Mouse (Mus musculus): ENCODE results near the gene B4galnt3. TPM values are rescaled to one million over a fixed set of nuclear protein-coding genes. Genes with fewer than 3 reads are reported as not detected.

B4galnt3 gene
- total RNA-seq, 2 experiments from 2014 or later, result 3.7 to 4.6 TPM

DNA sequence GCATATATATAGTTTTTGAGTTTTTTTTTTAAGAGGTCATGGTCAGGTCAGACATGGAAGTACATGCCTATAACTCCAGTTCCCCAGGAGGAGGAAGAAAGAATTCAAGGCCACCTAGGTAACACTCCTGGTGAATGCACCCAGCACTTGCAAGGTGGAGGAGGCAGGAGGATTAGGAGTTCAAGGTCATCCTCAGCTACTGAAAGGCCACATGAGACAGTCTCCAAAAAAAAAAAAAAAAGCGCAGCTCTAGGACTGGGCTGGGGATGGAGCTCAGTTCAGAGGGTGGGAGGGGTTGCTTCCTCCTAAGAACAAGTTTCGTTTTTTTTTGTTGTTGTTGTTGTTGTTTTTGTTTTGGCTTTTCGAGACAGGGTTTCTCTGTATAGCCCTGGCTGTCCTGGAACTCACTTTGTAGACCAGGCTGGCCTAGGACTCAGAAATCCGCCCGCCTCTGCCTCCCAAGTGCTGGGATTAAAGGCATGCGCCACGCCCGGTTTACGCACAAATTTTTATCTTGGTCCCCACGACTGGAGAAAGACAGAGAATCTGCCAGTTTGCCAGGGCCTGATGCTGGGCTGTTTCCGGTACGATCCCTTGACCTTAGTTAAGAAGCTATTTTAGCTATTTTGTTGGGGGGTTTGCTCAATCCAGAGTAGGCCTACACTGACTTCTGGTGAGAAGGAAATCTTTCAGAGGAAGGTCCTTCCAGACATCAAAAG, 109.2 kb downstream of the B4galnt3 start:
- DNase-seq, result no peak

DNA sequence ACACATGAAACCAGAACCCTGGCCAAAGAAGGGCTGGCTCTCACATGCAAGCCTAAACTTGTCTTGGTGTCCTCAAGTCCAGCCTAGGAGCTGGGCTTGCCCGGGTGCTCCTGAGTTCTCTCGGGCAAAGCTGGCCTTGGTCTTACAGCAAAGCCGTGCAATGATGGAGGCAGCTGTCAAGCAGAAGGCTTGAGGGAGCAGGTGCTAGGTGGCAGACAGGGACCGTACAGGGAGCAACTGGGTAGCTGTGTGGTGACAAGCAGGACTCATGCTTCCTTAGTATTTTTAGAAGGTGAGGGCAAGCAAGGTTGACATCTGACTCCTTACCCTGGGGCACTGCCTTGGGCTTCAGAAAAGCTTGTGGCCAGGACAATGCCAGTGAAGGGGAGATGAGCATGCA, 110.6 kb downstream of the B4galnt3 start:
- no peak for DNase-seq

DNA sequence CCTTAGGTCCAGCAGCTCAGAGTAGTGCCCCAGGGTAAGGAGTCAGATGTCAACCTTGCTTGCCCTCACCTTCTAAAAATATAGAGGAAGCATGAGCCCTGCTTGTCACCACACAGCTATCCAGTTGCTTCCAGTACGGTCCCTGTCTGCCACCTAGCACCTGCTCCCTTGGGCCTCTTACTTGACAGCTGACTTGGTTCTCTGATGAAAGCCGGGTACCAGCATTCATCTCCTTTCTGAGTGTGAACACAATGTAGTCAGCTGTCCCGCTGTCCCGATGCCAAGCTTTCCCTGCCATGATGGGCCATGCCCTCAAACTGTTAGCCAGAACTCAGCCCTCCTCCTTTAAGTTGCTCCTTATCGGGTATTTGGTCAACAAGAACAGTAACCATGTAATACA, 112.2 kb downstream of the B4galnt3 start:
- no peak for DNase-seq

DNA sequence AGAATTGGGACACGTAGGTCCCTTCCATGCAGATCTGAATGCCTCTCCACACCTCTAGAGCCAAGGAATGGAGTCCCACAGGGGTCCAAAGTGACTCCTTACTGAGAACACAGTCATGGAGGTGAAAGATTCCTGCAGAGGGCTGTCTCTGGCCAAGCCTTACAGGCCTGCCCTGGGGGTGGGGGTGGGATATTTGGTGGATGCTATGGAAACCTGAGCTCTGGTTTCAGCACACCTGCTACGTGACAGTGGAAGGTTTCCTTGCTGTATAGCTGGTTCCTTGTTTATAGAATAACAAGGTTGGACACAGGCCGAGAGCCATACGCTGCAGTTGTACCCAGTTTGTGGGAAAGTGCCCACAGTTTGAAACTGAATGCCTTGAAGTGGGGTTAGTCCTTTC, 113.9 kb downstream of the B4galnt3 start:
- DNase-seq, result no peak

DNA sequence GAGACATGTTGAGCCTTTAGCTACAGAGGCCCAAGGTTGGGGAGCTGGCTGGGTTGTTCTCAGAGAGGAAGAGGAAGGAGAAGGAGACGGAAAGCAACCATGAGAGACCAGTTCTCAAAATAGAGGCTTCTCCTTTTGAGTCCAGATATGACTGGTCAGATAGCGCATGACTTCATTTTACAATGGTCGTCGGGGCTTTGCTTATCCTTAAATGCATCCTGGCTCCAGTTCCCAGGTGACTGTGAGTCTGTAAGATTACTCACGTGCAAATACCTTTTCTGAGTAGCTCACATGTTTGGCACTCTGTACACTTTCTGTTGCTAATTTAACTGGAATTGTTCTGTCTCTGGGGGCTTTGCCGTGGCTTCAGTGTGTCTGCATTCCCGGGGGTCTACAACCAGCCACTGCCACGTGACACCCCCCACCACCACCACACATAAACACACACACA, 114.6 kb downstream of the B4galnt3 start:
- DNase-seq, result no peak

DNA sequence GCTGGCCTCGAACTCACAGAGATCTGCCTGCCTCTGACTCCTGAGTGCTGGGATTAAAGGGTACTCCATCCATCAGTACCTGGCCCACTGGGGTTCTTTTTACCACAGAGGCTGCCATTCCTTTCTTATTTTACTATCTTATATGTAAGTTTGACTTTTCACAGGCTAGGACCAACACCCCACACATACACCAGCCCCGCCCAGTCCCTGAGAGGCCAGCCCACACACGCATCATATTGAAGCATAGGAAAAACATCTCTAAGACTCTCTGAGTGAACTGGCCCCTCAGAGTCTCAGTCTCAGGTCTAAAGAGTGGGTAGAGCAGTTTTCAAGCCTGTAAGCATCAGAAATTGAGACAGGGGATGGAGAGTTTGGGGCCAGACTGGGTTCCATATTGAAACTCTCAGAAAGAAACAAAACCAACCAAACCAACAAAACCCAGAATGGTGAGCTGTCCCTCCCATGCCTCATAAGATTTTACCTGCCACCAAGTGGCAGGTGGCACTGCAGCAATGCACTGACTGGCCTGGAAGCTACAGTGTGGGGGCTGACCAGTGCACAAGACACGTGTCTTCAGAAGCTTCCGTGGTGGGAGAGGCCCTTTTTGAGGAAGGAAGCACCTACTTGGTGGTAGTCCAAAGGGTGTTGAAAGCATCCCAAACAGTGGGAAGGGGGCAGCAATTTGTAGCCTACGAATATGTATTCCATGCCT, 115.2 kb downstream of the B4galnt3 start:
- no peak for DNase-seq

DNA sequence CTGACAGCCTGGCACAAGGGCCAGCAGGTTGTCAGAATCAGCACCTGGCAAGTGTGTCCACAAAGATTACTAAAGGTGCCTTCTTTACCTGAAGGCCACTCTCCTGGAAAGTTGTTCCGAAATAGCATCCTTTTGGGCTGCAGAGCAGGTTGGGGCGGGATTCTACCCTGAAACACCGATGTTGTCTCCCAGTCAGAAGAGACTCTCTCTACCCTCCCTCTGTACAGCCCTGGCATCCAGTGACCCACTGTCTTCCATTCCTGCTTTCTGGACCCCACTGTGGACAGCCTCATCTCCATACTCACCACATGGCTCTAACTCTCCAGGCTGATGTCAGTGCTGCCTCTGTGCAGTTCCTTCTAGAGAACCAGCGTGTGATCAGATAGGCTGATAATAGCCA, 118.7 kb downstream of the B4galnt3 start:
- no peak for DNase-seq

DNA sequence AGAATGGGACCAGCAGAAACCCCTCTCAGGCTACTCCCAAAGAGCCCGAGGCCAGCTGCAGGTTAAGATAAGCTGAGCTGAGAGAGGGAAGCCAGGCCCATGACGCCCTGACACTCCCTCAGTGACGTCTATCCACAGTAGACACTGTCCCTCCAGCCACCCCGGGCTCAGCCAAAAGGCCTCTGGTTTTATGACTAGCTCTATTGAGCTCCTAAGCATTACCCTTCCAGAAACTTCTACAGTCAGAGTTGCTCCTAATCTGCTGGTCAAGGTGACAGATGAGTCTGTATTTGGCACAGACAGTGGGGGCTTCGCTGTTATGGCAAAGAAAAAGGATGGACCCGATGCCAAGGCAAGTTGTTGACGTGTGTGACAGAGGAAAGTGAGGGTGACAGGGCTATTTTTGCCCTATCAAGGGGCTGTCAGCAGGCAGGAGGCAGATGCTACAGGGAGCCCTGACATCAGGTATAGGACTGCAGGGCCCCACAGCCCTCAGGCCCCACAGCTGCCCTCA, 119.7 kb downstream of the B4galnt3 start:
- no peak for DNase-seq

DNA sequence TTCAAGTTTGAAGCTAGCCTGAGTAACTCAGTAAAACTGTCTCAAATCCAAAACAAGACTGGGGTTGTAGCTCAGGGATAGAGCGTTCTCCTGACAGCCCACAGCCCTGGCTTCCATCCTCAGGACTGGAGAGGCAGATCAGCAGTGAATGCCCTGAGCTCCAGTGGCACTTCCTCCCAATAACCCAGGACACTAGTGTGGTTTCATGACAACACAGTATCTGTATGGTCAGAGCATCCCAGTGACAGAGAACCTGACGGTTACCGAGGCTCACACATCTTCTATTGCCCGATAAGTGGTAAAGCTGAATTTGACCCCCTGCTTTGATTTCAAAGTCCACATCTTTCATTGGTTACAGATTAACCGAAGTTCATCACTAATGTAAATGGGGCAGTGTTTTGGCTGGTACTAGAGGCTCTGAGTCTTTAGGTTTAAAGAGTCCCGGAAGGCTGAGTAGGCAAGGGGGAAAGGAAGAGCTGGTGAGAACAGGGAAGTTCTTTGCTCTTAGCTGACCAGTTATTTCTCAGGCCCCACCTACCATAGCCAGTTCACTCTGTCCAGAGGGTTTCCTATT, 120.2 kb downstream of the B4galnt3 start:
- DNase-seq, result no peak

DNA sequence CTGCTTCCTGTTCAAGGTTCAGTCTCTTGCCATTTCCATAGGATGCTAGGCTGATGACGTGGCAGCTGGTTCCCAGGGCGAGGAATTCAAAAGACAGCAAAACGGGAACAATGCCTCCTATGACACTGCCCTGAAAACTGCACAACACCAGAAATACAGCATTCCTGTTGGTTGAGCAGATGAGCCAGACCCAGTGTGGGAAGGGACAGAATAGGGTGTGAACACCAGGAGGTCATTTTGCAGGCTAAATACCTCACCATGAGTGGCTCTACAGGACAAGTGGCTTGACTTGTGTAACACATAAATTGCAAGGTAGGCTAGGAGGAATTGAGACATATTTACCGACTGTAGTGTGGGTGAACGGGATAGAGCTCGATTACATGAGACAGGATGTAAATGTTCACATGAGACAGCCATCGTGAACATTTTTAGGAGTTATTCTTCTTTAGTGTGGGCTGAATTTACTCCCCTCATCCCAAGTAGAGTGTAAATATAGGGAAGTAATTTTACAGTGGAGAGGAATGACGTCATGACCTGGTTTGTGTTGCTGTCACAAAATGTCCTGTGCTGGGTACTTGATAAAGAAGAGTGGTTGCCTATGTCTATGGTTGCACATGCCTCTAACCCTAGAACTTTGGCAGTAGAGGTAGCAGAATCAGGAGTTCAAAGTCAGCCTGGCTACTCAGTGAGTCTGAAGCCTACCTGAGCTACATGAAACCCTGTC, 121.9 kb downstream of the B4galnt3 start:
- DNase-seq, result no peak

DNA sequence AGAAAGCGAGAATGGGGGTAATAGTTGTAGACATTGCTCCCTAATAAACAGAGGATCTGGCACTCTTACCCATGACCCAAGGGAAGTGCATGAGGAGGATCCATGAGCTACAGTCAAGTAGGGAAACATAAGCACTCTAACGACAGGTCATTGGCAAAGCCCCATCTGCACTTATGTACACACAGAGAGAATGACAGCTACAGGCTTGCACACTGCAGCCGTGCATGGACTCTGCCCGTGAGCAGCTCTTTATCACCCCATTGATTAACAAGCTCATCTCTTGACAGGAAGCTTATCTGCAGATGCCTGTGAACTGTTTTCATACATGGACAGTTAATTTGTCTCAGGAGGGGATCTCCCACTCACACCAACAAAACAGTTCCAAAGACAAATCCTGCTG, 126.8 kb downstream of the B4galnt3 start:
- DNase-seq, result no peak

DNA sequence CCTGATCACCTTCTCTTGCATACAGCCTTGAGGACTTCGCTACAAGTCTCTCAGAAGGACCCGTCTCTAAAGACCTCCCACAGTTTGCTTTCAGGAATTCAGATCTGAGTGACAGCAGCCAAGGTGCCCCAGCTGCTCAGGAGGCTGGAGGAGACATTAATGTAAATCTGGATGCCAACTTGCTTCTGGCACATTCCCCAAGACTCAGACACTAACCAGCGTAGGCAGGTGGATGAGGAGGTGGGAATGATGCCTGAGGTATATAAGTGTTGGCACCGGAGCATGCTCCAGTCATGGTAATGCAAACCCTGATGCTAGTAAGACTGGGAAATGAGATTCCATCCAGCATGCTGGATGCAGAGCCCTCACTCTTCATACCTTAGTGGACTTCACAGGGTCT, 129.6 kb downstream of the B4galnt3 start:
- no peak for DNase-seq

DNA sequence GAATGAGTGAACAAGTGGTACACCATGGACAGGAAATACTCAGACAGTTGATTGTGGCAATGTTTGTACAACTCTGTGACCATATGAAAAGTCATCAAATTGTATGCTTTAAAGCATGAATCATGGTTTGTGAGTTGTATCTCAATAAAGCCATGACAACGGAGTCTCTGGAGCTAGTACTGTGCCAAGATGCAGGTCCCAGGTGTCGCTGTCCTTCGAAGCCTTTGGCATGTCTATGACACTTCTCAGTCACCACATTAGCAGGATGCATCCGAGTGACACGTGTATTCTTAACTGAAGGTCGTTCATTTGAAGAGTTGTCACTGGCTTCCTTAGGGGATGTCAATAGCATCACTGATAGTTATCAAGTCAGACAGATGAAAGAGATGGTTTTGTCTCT, 131.4 kb downstream of the B4galnt3 start:
- no peak for DNase-seq

DNA sequence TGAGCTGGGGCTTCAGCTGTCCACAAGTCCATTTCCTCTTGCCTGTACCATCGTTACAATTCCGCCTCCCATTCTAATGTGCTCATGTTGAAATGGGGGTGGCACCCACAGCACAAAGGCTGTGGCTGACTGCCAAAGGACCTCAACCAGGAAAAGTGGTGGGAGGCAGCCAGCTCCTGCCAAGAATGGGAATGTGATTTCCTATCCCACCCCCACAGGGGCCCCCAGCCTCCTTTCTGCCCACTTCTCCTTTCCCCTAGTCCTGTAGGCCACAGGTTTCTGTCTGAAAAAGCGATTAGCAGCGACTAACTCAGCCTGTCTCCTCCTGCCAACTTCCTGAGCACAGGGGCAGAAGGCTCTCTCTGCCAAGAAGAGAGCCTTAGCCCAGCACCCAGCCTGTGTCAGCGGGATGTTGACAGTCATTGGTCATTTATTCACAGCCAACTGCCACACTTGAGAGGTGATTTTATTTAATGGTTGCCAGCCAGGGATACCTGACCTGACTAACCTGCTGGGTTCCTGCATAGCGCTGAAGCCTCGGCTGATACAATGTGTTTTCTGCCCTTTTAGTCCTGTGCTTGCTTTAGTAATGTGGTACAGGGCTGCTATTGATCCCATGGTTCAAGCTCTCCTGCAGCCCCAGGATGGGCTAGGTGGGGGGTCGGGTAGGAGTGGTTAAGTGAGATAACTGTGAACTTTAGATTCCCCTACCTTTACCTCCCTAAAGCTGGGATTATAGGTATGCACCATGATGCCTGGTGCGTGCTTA, 135.0 kb downstream of the B4galnt3 start:
- DNase-seq, result peak; percentile 54

DNA sequence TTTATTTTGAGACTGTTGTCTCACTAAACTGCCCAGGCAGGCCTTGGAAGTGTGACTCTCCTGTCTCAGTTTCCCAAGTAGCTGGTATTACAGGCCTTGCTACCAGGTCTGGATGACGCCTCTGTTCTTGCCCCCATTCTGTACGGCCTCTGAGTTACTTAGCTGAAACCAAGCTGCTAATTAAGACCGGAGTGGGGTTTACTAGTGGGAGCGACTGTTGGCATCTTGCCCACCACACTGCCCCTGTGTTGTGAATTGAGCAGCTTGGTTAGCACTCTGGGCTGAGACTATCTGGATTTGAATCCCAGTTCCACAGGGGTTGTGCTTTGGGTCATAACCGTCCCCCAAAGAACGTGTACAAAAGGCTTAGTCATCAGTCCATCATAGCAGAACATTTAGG, 136.9 kb downstream of the B4galnt3 start:
- no peak for DNase-seq

DNA sequence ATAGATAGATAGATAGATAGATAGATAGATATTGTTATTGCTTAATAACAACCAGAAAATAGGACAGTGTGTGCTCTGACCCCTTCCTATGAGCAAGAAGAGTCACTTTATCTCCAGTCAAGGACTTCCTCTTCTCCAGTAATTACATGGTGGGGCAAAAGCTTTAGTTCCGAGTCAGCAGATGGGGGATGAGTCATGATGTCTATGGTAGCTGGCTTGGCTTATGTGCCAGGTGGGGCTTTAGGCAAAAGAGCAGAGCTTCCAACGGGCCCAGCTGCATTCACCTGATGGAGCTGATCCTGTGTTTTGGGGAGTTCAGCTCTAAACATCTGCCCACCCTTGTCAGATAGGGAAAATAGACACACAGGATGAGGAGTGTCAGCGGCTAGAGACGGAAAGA, 138.8 kb downstream of the B4galnt3 start:
- DNase-seq, result no peak

DNA sequence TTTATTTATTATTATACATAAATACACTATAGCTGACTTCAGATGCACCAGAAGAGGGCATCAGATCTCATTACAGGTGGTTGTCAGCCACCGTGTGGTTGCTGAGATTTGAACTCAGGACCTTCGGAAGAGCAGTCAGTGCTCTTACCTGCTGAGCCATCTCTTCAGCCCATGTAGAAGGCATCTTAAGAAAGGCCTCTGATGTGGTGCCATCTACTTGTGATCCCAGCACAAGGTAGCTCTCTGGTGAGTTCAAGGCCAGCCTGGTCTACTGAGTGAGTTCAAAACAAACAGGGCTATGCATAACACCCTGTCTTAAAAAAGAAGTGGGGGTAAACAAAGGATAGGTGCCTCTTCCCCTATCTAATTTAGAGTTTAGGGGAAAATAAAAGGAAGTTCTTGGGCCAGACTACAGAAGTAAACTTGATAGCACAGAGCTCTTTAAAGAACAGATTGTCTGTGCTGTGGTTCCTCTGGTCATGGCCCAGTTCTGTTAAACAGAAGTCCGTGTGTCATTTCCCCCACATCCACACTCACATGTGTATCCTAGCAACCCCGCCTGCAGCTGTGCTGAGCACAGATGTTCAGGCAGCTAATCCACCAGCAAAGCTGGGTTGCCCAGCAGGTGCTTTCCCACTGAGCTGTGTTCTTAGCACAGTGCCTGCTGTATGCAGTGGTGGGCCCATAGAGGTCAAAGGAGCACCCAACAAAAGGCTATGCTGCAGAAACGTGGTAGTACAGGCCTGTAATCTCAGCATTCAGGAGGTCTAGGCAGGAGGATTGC, 139.6 kb downstream of the B4galnt3 start:
- no peak for DNase-seq

Measured in adrenal gland, postnatal 10 days (tissue).